Mouse (Mus musculus) cerebellum, adult 8-10 months (tissue): ENCODE data around the gene Lsm2.
"Not testable (repeated sequence)": the region's sequence is repeated elsewhere in the genome, so short reads cannot be mapped to it uniquely, and the experiment has no call there.

Source experiments
- DNase-seq: peaks from one replicate; pipeline ENCODE4 v3.0.0; 2022

The Lsm2 gene

GRCm38 (mm10) chr17:34957291-34957690 is 24.4 kb upstream of the Lsm2 start:
- DNase-seq = not testable (repeated sequence)

GRCm38 (mm10) chr17:34957966-34958365 is 23.7 kb upstream of the Lsm2 start:
- not testable (repeated sequence) for DNase-seq

GRCm38 (mm10) chr17:34958734-34959129 is 22.9 kb upstream of the Lsm2 start:
- not testable (repeated sequence) for DNase-seq

GRCm38 (mm10) chr17:34959130-34959778 is 22.4 kb upstream of the Lsm2 start, which contains the start of gene Hspa1b:
Gene Hspa1b (minus strand): TSS chr17:34959238.
- peak; percentile 81 for DNase-seq

- no peak for DNase-seq
Observed at GRCm38 (mm10) chr17:34959881-34960515, 21.7 kb upstream of the Lsm2 start.

GRCm38 (mm10) chr17:34960702-34961493 is 20.8 kb upstream of the Lsm2 start:
- no peak for DNase-seq

- no peak for DNase-seq
Observed at GRCm38 (mm10) chr17:34962125-34962524, 19.5 kb upstream of the Lsm2 start.

GRCm38 (mm10) chr17:34962841-34963240 is 18.8 kb upstream of the Lsm2 start:
- DNase-seq = no peak

- DNase-seq = no peak
Observed at GRCm38 (mm10) chr17:34964640-34965049, 17.0 kb upstream of the Lsm2 start.

GRCm38 (mm10) chr17:34965627-34966026 is 16.0 kb upstream of the Lsm2 start:
- no peak for DNase-seq

GRCm38 (mm10) chr17:34969822-34970221 is 11.8 kb upstream of the Lsm2 start, which contains the start of gene Gm20481:
Gene Gm20481 (plus strand): TSS chr17:34969912.
- not testable (repeated sequence) for DNase-seq

- DNase-seq = not testable (repeated sequence)
Observed at GRCm38 (mm10) chr17:34970850-34971249, 10.8 kb upstream of the Lsm2 start.

GRCm38 (mm10) chr17:34971694-34972068 is 10.0 kb upstream of the Lsm2 start:
- DNase-seq = not testable (repeated sequence)

GRCm38 (mm10) chr17:34972069-34972749 is 9.5 kb upstream of the Lsm2 start, which contains the start of the genes Hspa1a and Hspa1l:
Gene Hspa1a (minus strand): TSS chr17:34972156.
Gene Hspa1l (plus strand): TSS chr17:34972703.
- peak; percentile 81 for DNase-seq

GRCm38 (mm10) chr17:34975581-34976492 is 5.8 kb upstream of the Lsm2 start:
- DNase-seq = no peak

GRCm38 (mm10) chr17:34977000-34977399 is 4.7 kb upstream of the Lsm2 start:
- DNase-seq = no peak

GRCm38 (mm10) chr17:34978239-34978638 is 3.4 kb upstream of the Lsm2 start:
- no peak for DNase-seq

- DNase-seq = no peak
Observed at GRCm38 (mm10) chr17:34979631-34980030, 2.0 kb upstream of the Lsm2 start.

- no peak for DNase-seq
Observed at GRCm38 (mm10) chr17:34980655-34981054, 1.0 kb upstream of the Lsm2 start.

- no peak for DNase-seq
Observed at GRCm38 (mm10) chr17:34982328-34982727, 666 bp downstream of the Lsm2 start.

- no peak for DNase-seq
Observed at GRCm38 (mm10) chr17:34984218-34984617, 2.6 kb downstream of the Lsm2 start.

GRCm38 (mm10) chr17:34994751-34995150 is 13.1 kb downstream of the Lsm2 start:
- no peak for DNase-seq
